Mouse (Mus musculus): ENCODE measurements around the gene Apobec2. TPM values are rescaled to one million over a fixed set of nuclear protein-coding genes. Genes with fewer than 3 reads are reported as not detected.

Gene Apobec2
- polyA plus RNA-seq, 1 experiment = 7.6 TPM

DNA sequence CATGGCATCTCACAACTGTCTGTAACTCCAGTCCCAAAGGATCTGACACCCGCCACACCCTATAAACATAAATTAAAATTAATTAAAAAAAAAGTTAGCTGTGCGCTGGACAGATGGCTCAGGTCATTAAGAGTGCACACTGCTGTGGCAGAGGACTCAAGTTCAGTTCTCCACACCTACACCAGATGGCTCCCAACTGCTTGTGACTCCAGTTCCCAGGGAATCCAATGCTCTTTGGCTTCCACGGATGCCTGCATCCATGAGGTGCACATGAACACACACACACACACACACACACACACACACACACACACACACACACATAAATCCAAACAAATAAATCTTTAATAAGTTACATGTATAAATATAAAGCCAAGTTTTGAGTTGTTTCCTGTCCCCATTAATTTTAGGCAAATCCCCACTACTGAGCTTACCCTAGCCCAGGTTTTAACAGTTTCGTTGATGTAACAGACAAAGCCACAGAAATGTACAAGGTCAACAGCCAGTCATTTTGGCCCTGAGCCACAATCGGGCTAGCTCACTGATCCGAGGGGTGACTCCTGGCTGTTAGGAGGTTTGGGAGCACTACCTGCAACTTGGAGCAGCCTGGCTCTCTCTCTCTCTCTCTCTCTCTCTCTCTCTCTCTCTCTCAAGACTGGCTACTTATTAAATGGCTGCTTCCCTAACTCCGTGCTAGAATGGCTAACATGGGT, 10.2 kb upstream of the Apobec2 start:
- no peak overlapping the region for H3K4me3 ChIP-seq (ENCODE audit: control insufficient read depth, insufficient read depth, low read length)
- no peak overlapping the region for H3K27ac ChIP-seq (ENCODE audit: control insufficient read depth, insufficient read depth, low read length)
- no peak for DNase-seq
- H3K27me3 ChIP-seq (ENCODE audit: control insufficient read depth, insufficient read depth, low read length) = no peaks in the 10 kb centered on the region
- WGBS = 91% methylated on average over 7 of the region's 7 CpGs
- no peaks in the 10 kb centered on the region for H3K36me3 ChIP-seq (ENCODE audit: control insufficient read depth, insufficient read depth, low read length)
- no peak for TF ChIP-seq POLR2A (IDR thresholded peaks at IDR 0.05; ENCODE audit: control insufficient read depth, extremely low read depth, insufficient read depth, low read length, poor library complexity)
- no peak for TF ChIP-seq CTCF (IDR thresholded peaks at IDR 0.05; ENCODE audit: borderline replicate concordance, control insufficient read depth, extremely low read depth, insufficient read depth, low read length, poor library complexity)
- no peaks in the 10 kb centered on the region for H3K4me1 ChIP-seq (replicated peaks; ENCODE audit: control insufficient read depth, insufficient read depth, low read length)

DNA sequence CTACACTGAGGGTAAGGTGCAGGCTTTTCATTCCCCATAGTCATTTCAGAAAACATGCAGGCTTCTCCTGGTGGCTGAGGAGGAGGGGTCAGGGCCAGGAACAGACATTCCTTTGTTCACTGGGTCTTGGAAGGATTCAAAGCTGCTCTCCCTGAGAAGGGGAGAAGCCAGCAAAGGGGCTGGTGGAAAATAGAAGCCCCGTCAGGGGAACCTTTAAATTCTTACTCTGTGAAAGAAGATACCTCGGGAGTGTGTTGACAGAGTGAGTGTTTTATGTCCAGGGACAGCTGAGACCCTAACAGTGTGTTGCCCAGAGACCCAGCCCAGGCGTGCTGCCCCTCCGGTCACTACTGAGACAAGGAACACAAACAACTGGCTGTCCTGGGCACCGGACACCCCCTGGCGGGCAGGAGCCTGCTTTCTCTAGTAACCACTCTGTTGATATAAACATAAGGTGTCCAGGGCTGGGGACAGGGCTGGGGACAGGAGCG, 4.7 kb upstream of the Apobec2 start:
- H3K4me1 ChIP-seq (replicated peaks; ENCODE audit: control insufficient read depth, insufficient read depth, low read length) = peaks cover 3% of the 10 kb centered on the region; the same call in 1 of the 2 replicates
- H3K36me3 ChIP-seq (ENCODE audit: control insufficient read depth, insufficient read depth, low read length) = no peaks in the 10 kb centered on the region
- no peak overlapping the region for H3K27ac ChIP-seq (ENCODE audit: control insufficient read depth, insufficient read depth, low read length)
- no peak for DNase-seq
- no peak overlapping the region for H3K4me3 ChIP-seq (ENCODE audit: control insufficient read depth, insufficient read depth, low read length)
- TF ChIP-seq CTCF (IDR thresholded peaks at IDR 0.05; ENCODE audit: borderline replicate concordance, control insufficient read depth, extremely low read depth, insufficient read depth, low read length, poor library complexity) (no peak), POLR2A (IDR thresholded peaks at IDR 0.05; ENCODE audit: control insufficient read depth, extremely low read depth, insufficient read depth, low read length, poor library complexity) (no peak)
- WGBS = 87% methylated on average over 7 of the region's 7 CpGs
- no peaks in the 10 kb centered on the region for H3K27me3 ChIP-seq (ENCODE audit: control insufficient read depth, insufficient read depth, low read length)

DNA sequence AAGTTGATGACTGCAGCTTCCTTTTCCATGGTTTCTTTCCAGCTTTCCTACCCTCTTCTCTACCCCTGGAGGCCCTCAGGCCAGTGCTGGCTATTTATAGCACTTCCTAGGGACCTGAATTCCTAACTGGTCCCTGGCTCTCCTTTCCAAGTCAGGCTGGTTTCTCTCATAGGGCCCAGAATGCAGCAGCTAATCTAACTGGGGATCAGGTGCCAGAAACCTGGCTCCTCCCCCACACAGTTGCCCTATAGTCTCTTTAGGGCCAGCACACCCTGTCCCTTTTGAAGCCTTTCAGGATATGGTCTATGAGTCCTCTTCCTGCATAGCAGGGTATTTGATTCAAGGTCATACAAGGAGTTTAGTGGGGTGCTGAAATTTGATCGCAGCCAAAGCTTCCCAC, 3.8 kb upstream of the Apobec2 start:
- Histone ChIP-seq H3K27ac (ENCODE audit: control insufficient read depth, insufficient read depth, low read length) (no peak overlapping the region), H3K27me3 (ENCODE audit: control insufficient read depth, insufficient read depth, low read length) (no peaks in the 10 kb centered on the region), H3K4me1 (replicated peaks; ENCODE audit: control insufficient read depth, insufficient read depth, low read length) (peaks cover 5% of the 10 kb centered on the region; the same call in 1 of the 2 replicates), H3K36me3 (ENCODE audit: control insufficient read depth, insufficient read depth, low read length) (no peaks in the 10 kb centered on the region), H3K4me3 (ENCODE audit: control insufficient read depth, insufficient read depth, low read length) (no peak overlapping the region)
- WGBS = 88% methylated on average over 1 of the region's 1 CpGs
- no peak for DNase-seq
- TF ChIP-seq CTCF (IDR thresholded peaks at IDR 0.05; ENCODE audit: borderline replicate concordance, control insufficient read depth, extremely low read depth, insufficient read depth, low read length, poor library complexity) = no peak
- TF ChIP-seq POLR2A (IDR thresholded peaks at IDR 0.05; ENCODE audit: control insufficient read depth, extremely low read depth, insufficient read depth, low read length, poor library complexity) = no peak

DNA sequence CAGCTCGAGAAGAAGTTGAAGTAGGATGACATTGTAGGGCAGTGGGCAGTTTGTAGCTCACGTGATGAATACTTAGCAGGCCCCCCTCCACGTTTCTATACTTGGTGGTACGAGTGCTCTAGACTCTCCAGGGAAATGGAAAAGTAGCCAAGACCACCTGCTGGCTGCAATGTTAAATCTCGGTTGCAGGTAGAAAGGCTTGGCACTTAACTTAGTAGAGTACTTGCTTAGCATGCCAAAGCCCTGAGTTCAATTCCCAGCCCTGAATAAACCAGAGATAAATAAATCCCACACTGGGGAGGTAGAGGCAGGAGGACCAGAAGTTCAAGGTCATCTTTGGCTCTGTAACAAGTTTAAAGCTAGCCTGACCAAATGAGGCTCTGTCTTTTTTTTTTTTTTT, 1.7 kb upstream of the Apobec2 start:
- 93% methylated on average over 5 of the region's 5 CpGs for WGBS
- no peaks in the 10 kb centered on the region for H3K27me3 ChIP-seq (ENCODE audit: control insufficient read depth, insufficient read depth, low read length)
- TF ChIP-seq POLR2A (IDR thresholded peaks at IDR 0.05; ENCODE audit: control insufficient read depth, extremely low read depth, insufficient read depth, low read length, poor library complexity) (no peak), CTCF (IDR thresholded peaks at IDR 0.05; ENCODE audit: borderline replicate concordance, control insufficient read depth, extremely low read depth, insufficient read depth, low read length, poor library complexity) (no peak)
- H3K36me3 ChIP-seq (ENCODE audit: control insufficient read depth, insufficient read depth, low read length) = no peaks in the 10 kb centered on the region
- no peak overlapping the region for H3K4me3 ChIP-seq (ENCODE audit: control insufficient read depth, insufficient read depth, low read length)
- no peak overlapping the region for H3K27ac ChIP-seq (ENCODE audit: control insufficient read depth, insufficient read depth, low read length)
- DNase-seq = no peak
- H3K4me1 ChIP-seq (replicated peaks; ENCODE audit: control insufficient read depth, insufficient read depth, low read length) = peaks cover 5% of the 10 kb centered on the region; the same call in 1 of the 2 replicates

DNA sequence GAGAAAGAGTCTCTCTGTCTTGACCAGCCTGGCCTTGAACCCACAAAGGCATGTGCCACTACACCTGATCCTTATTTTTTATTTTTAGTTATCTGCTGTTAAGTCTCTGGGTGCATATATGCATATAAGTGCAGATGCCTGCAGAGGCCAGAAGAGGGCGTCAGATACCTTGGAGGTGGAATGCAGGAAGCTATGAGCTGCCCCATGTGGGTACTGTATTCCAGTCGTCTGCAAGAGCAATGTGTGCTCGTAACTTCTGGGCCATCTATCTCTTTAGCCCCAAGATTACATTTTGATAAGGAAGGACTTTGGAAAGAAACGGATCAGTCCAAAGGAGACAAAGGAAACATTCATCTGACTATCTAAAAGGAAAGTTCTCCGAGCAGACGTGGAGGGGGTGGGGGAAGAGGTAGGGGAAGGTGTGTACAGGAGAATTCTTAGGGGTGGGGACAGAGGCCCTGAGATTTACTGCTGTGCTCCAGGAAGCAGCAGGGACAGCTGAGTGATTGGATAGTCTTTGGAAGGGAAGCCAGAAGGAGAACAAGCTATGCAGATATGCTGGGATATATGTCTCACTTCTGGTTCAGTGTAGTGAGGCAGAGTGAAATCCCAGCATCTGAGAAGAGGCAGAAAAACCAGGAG, 1.1 kb upstream of the Apobec2 start:
- Histone ChIP-seq H3K27ac (ENCODE audit: control insufficient read depth, insufficient read depth, low read length) (no peak overlapping the region), H3K27me3 (ENCODE audit: control insufficient read depth, insufficient read depth, low read length) (no peaks in the 10 kb centered on the region), H3K4me3 (ENCODE audit: control insufficient read depth, insufficient read depth, low read length) (no peak overlapping the region), H3K4me1 (replicated peaks; ENCODE audit: control insufficient read depth, insufficient read depth, low read length) (peaks cover 5% of the 10 kb centered on the region; the same call in 1 of the 2 replicates), H3K36me3 (ENCODE audit: control insufficient read depth, insufficient read depth, low read length) (no peaks in the 10 kb centered on the region)
- 91% methylated on average over 6 of the region's 6 CpGs for WGBS
- TF ChIP-seq POLR2A (IDR thresholded peaks at IDR 0.05; ENCODE audit: control insufficient read depth, extremely low read depth, insufficient read depth, low read length, poor library complexity) = no peak
- no peak for TF ChIP-seq CTCF (IDR thresholded peaks at IDR 0.05; ENCODE audit: borderline replicate concordance, control insufficient read depth, extremely low read depth, insufficient read depth, low read length, poor library complexity)
- DNase-seq = no peak

DNA sequence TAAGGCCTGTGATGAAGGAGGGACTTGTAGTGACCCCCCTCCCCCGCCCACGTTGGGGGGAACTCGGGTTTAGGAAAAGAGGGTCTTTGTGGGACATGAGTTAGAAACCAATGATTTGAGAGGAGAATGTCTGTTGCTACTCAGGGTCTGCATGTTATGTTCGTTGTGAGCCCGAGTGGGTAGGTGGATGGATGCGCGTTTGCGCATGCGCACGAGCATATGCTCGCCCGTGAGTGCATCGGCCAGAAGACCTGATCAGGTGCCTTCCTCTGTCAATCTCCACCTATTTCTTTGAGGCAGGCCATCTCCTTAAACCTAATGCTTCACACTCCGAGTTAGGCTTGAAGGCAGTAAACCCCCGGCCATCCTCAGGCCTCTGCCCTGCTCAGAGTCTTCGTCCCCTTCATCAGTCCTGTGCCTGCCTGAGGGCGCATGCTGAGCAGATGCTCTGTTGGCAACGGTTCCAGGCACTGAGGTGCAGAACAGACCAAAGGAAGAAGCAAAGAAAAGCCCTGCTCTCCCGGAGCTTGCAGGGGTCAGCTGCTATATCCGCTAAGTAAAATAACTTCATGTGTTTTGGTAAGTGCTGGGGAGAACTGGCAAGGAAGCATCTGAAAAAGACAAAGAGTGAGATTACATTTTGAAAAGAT, 401 bp upstream of the Apobec2 start:
- Histone ChIP-seq H3K36me3 (ENCODE audit: control insufficient read depth, insufficient read depth, low read length) (no peaks in the 10 kb centered on the region), H3K4me3 (ENCODE audit: control insufficient read depth, insufficient read depth, low read length) (no peak overlapping the region), H3K27me3 (ENCODE audit: control insufficient read depth, insufficient read depth, low read length) (no peaks in the 10 kb centered on the region), H3K4me1 (replicated peaks; ENCODE audit: control insufficient read depth, insufficient read depth, low read length) (peaks cover 11% of the 10 kb centered on the region), H3K27ac (ENCODE audit: control insufficient read depth, insufficient read depth, low read length) (no peak overlapping the region)
- TF ChIP-seq CTCF (IDR thresholded peaks at IDR 0.05; ENCODE audit: borderline replicate concordance, control insufficient read depth, extremely low read depth, insufficient read depth, low read length, poor library complexity) (no peak), POLR2A (IDR thresholded peaks at IDR 0.05; ENCODE audit: control insufficient read depth, extremely low read depth, insufficient read depth, low read length, poor library complexity) (no peak)
- whole genome bisulfite sequencing = 94% methylated on average over 20 of the region's 20 CpGs
- no peak for DNase-seq
